8 mouse cellular contexts compared by ENCODE assay signal in genomic region chr5:53049046-53049445, GRCm38 (mm10). TPM values are rescaled to one million over a fixed set of nuclear protein-coding genes. Genes with fewer than 3 reads are reported as not detected.
DNase-seq lines count a peak whose midpoint lies in the region; ATAC-seq and TF ChIP-seq lines count a peak whose summit lies in the region.

No protein-coding gene starts in this region.

- no peak for TF ChIP-seq CTCF in ES-Bruce4 (IDR thresholded peaks at IDR 0.05; ENCODE audit: low read depth, low read length)

- no peak overlapping the region for H3K27ac ChIP-seq in ES-Bruce4 (ENCODE audit: insufficient read depth, low read length)
- H3K27ac ChIP-seq in hindbrain, embryonic 14.5 days = no peak overlapping the region
- no peak overlapping the region for H3K27ac ChIP-seq in midbrain, embryonic 16.5 days (ENCODE audit: low read length)

- H3K4me3 ChIP-seq in ES-Bruce4 (ENCODE audit: low read depth, low read length) = peak overlapping the region; percentile 31
- H3K4me3 ChIP-seq in hindbrain, embryonic 14.5 days (replicated peaks; ENCODE audit: low read length) = peak overlapping the region; percentile 28
- peak overlapping the region; percentile 44 for H3K4me3 ChIP-seq in midbrain, embryonic 16.5 days (ENCODE audit: low read depth, low read length)

- no peaks in the 10 kb centered on the region for H3K4me1 ChIP-seq in ES-Bruce4 (ENCODE audit: control insufficient read depth, insufficient read depth, low read length)
- 0 out of 2 replicates have a peak, but pooled peaks cover 4% of the 10 kb centered on the region for H3K4me1 ChIP-seq in hindbrain, embryonic 14.5 days (replicated peaks; ENCODE audit: control insufficient read depth, insufficient read depth, low read length)
- peaks cover 7% of the 10 kb centered on the region; the same call in 1 of the 2 replicates for H3K4me1 ChIP-seq in midbrain, embryonic 16.5 days (ENCODE audit: control insufficient read depth, insufficient read depth, low read length)

- no peak for TF ChIP-seq EP300 in ES-Bruce4 (IDR thresholded peaks at IDR 0.05; ENCODE audit: insufficient read depth, low read depth, low read length)

- H3K36me3 ChIP-seq in ES-Bruce4 (ENCODE audit: control insufficient read depth, insufficient read depth, low read length, poor library complexity, severe bottlenecking) = no peaks in the 10 kb centered on the region
- H3K36me3 ChIP-seq in hindbrain, embryonic 14.5 days (replicated peaks; ENCODE audit: control insufficient read depth, insufficient read depth) = no peaks in the 10 kb centered on the region
- H3K36me3 ChIP-seq in midbrain, embryonic 16.5 days (ENCODE audit: control insufficient read depth, insufficient read depth, low read length) = no peaks in the 10 kb centered on the region

- no peak overlapping the region for H3K9ac ChIP-seq in ES-Bruce4 (ENCODE audit: low read depth, poor library complexity, severe bottlenecking)
- H3K9ac ChIP-seq in hindbrain, embryonic 14.5 days = peak overlapping the region; percentile 37
- H3K9ac ChIP-seq in midbrain, embryonic 16.5 days (ENCODE audit: low read depth, low read length) = peak overlapping the region; percentile 64; the same call in 1 of the 2 replicates

- TF ChIP-seq POLR2A in ES-Bruce4 (IDR thresholded peaks at IDR 0.05; ENCODE audit: insufficient read depth, low read length) = no peak

- intact Hi-C loops in left cerebral cortex, postnatal 36 days (cut with DNase I) = no loop called here

- ATAC-seq in hindbrain, embryonic 14.5 days (ENCODE audit: low FRiP score) = peak; percentile 68; the same call in 1 of the 2 replicates
- ATAC-seq in midbrain, embryonic 16.5 days = peak; percentile 85
- ATAC-seq in erythroblast, adult 5-6 weeks (replicated peaks; ENCODE audit: low FRiP score, poor library complexity, severe bottlenecking) = no peak

- peak overlapping the region; percentile 62 for H3K4me2 ChIP-seq in hindbrain, embryonic 14.5 days (replicated peaks)
- peak overlapping the region; percentile 88 for H3K4me2 ChIP-seq in midbrain, embryonic 16.5 days (ENCODE audit: low read length)

- H3K9me3 ChIP-seq in ES-Bruce4 (replicated peaks; ENCODE audit: control insufficient read depth, insufficient read depth, low read length, poor library complexity, severe bottlenecking) = peaks cover 4% of the 10 kb centered on the region; the same call in 1 of the 2 replicates
- no peaks in the 10 kb centered on the region for H3K9me3 ChIP-seq in hindbrain, embryonic 14.5 days (ENCODE audit: control insufficient read depth, low read length)
- H3K9me3 ChIP-seq in midbrain, embryonic 16.5 days (replicated peaks; ENCODE audit: control insufficient read depth, low read length, poor library complexity, severe bottlenecking) = no peaks in the 10 kb centered on the region

- no peaks in the 10 kb centered on the region for H3K27me3 ChIP-seq in ES-Bruce4 (ENCODE audit: control insufficient read depth, insufficient read depth, low read length, poor library complexity, severe bottlenecking)
- peaks cover 28% of the 10 kb centered on the region for H3K27me3 ChIP-seq in hindbrain, embryonic 14.5 days (ENCODE audit: control insufficient read depth, insufficient read depth, low read length)
- H3K27me3 ChIP-seq in midbrain, embryonic 16.5 days (ENCODE audit: control insufficient read depth, insufficient read depth, low read depth, low read length) = peaks cover 6% of the 10 kb centered on the region

- 2% methylated on average over 32 of the region's 39 CpGs for WGBS in hindbrain, embryonic 14.5 days
- WGBS in midbrain, embryonic 16.5 days = 2% methylated on average over 39 of the region's 39 CpGs

- DNase-seq in R1 (ENCODE audit: low read depth, low spot score) (peak; percentile 28), liver (peak; percentile 31)
- no peak for DNase-seq in hindbrain, embryonic 14.5 days (ENCODE audit: low spot score)
- DNase-seq in left cerebral cortex, postnatal 36 days (ENCODE audit: low spot score in 2 of 2) = no peak
- no peak for DNase-seq in urinary bladder, postnatal 4 days (ENCODE audit: low spot score in 2 of 2)

RNA-seq across cellular contexts. Expression of gene Slc34a2, which starts 11.2 kb away (rescaled TPM):
- polyA plus RNA-seq in ES-Bruce4 (2011; ENCODE audit: insufficient read depth, insufficient read length, low read depth, missing spikeins) = 1.4 and 1.8 TPM in 2 replicates
- 0.07 and 0.23 TPM in 2 replicates for polyA plus RNA-seq in hindbrain, embryonic 14.5 days (2014; fragmentation: Nextera tagmentation; extraction: Ambion mirVana)
- polyA plus RNA-seq in midbrain, embryonic 16.5 days (2015; fragmentation: Nextera tagmentation; extraction: Ambion mirVana) = 0.07 and 0.15 TPM in 2 replicates
- total RNA-seq in erythroblast, adult 5-6 weeks (2015; ENCODE audit: low replicate concordance) = not detected in 2 replicates
- not detected in 2 replicates for total RNA-seq in erythroblast, adult 5-6 weeks (2017; ENCODE audit: low replicate concordance)
- total RNA-seq in left cerebral cortex, postnatal 36 days (2021) = not detected

Comparison
In these comparisons a context has a peak if more than half of its experiments do, and no peak if none do; other contexts are left out.
1. DNase-seq: peak in R1 (single experiment) and liver (single experiment); none in hindbrain, embryonic 14.5 days (single experiment), left cerebral cortex, postnatal 36 days (0 of 2) and urinary bladder, postnatal 4 days (0 of 2).
2. Peak in every context shown above with its lines, with median percentiles within 50 percentile points of each other: H3K4me3 ChIP-seq.